Mouse (Mus musculus): Measurements from ENCODE around the gene Ccne1. TPM values are rescaled to one million over a fixed set of nuclear protein-coding genes. Genes with fewer than 3 reads are reported as not detected.

Gene Ccne1
- total RNA-seq (2014; rRNA removed) (0.34 and 0.37 TPM in 2 replicates), polyA plus RNA-seq (2012; rRNA removed) (0.37 and 0.41 TPM in 2 replicates)

- DNase-seq (ENCODE audit: extremely low read depth, low read depth, low spot score): peak; percentile 72
- H3K27ac ChIP-seq (replicated peaks; ENCODE audit: insufficient read depth, low read depth, low read length): peak within 1 kb of the TSS; percentile 48
- TF ChIP-seq CTCF (IDR thresholded peaks at IDR 0.05; ENCODE audit: low read depth, low read length) (no peak), POLR2A (IDR thresholded peaks at IDR 0.05; ENCODE audit: extremely low read depth, insufficient read depth, low read length) (0 out of 2 replicates have a peak, but pooled peaks have one; percentile 11)
- H3K79me2 ChIP-seq (ENCODE audit: control insufficient read depth, insufficient read depth, low read length): no peaks in the 10 kb centered on the region
- H3K36me3 ChIP-seq (ENCODE audit: control insufficient read depth, insufficient read depth, low read length): no peaks in the 10 kb centered on the region
- H3K4me1 ChIP-seq (ENCODE audit: control insufficient read depth, insufficient read depth, low read length): peaks cover 5% of the 10 kb centered on the region
- H3K4me3 ChIP-seq (ENCODE audit: insufficient read depth, low read depth, low read length): peak within 1 kb of the TSS; percentile 90
- H3K27me3 ChIP-seq (ENCODE audit: control insufficient read depth, insufficient read depth, low read length): no peaks in the 10 kb centered on the region
- peak within 1 kb of the TSS; percentile 85 for H3K9ac ChIP-seq (ENCODE audit: low read depth, low read length)
- under 1% methylated on average over 66 of the region's 102 CpGs for WGBS
Observed at GRCm38 (mm10) chr7:38107371-38108259, at the start of gene Ccne1. Gene Ccne1, minus strand, starts transcription at chr7:38107534.

- Histone ChIP-seq H3K79me2 (ENCODE audit: control insufficient read depth, insufficient read depth, low read length) (no peaks in the 10 kb centered on the region), H3K27ac (replicated peaks; ENCODE audit: insufficient read depth, low read depth, low read length) (no peak overlapping the region), H3K4me3 (ENCODE audit: insufficient read depth, low read depth, low read length) (no peak overlapping the region), H3K36me3 (ENCODE audit: control insufficient read depth, insufficient read depth, low read length) (no peaks in the 10 kb centered on the region), H3K9ac (ENCODE audit: low read depth, low read length) (no peak overlapping the region), H3K27me3 (ENCODE audit: control insufficient read depth, insufficient read depth, low read length) (no peaks in the 10 kb centered on the region), H3K4me1 (ENCODE audit: control insufficient read depth, insufficient read depth, low read length) (no peaks in the 10 kb centered on the region)
- 85% methylated on average over 5 of the region's 5 CpGs for WGBS
- no peak for DNase-seq (ENCODE audit: extremely low read depth, low read depth, low spot score)
- TF ChIP-seq POLR2A (IDR thresholded peaks at IDR 0.05; ENCODE audit: extremely low read depth, insufficient read depth, low read length) (no peak), CTCF (IDR thresholded peaks at IDR 0.05; ENCODE audit: low read depth, low read length) (no peak)
Observed at GRCm38 (mm10) chr7:38155829-38156228, 48.5 kb upstream of the Ccne1 start.

- no peak overlapping the region for H3K9ac ChIP-seq (ENCODE audit: low read depth, low read length)
- TF ChIP-seq POLR2A (IDR thresholded peaks at IDR 0.05; ENCODE audit: extremely low read depth, insufficient read depth, low read length) (no peak), CTCF (IDR thresholded peaks at IDR 0.05; ENCODE audit: low read depth, low read length) (no peak)
- H3K36me3 ChIP-seq (ENCODE audit: control insufficient read depth, insufficient read depth, low read length): no peaks in the 10 kb centered on the region
- no peak for DNase-seq (ENCODE audit: extremely low read depth, low read depth, low spot score)
- no peaks in the 10 kb centered on the region for H3K4me1 ChIP-seq (ENCODE audit: control insufficient read depth, insufficient read depth, low read length)
- no peak overlapping the region for H3K4me3 ChIP-seq (ENCODE audit: insufficient read depth, low read depth, low read length)
- no peaks in the 10 kb centered on the region for H3K79me2 ChIP-seq (ENCODE audit: control insufficient read depth, insufficient read depth, low read length)
- H3K27ac ChIP-seq (replicated peaks; ENCODE audit: insufficient read depth, low read depth, low read length): no peak overlapping the region
- 82% methylated on average over 3 of the region's 3 CpGs for WGBS
- H3K27me3 ChIP-seq (ENCODE audit: control insufficient read depth, insufficient read depth, low read length): no peaks in the 10 kb centered on the region
Observed at GRCm38 (mm10) chr7:38152571-38152970, 45.2 kb upstream of the Ccne1 start.

- no peak for DNase-seq (ENCODE audit: extremely low read depth, low read depth, low spot score)
- H3K4me3 ChIP-seq (ENCODE audit: insufficient read depth, low read depth, low read length): no peak overlapping the region
- H3K36me3 ChIP-seq (ENCODE audit: control insufficient read depth, insufficient read depth, low read length): no peaks in the 10 kb centered on the region
- H3K9ac ChIP-seq (ENCODE audit: low read depth, low read length): no peak overlapping the region
- 70% methylated on average over 14 of the region's 14 CpGs for WGBS
- H3K27me3 ChIP-seq (ENCODE audit: control insufficient read depth, insufficient read depth, low read length): no peaks in the 10 kb centered on the region
- H3K4me1 ChIP-seq (ENCODE audit: control insufficient read depth, insufficient read depth, low read length): no peaks in the 10 kb centered on the region
- H3K27ac ChIP-seq (replicated peaks; ENCODE audit: insufficient read depth, low read depth, low read length): no peak overlapping the region
- H3K79me2 ChIP-seq (ENCODE audit: control insufficient read depth, insufficient read depth, low read length): no peaks in the 10 kb centered on the region
- TF ChIP-seq POLR2A (IDR thresholded peaks at IDR 0.05; ENCODE audit: extremely low read depth, insufficient read depth, low read length): no peak
- no peak for TF ChIP-seq CTCF (IDR thresholded peaks at IDR 0.05; ENCODE audit: low read depth, low read length)
Observed at GRCm38 (mm10) chr7:38151706-38152312, 44.5 kb upstream of the Ccne1 start.

GRCm38 (mm10) chr7:38147477-38147876 is 40.1 kb upstream of the Ccne1 start:
- 85% methylated on average over 6 of the region's 6 CpGs for WGBS
- no peak overlapping the region for H3K4me3 ChIP-seq (ENCODE audit: insufficient read depth, low read depth, low read length)
- H3K79me2 ChIP-seq (ENCODE audit: control insufficient read depth, insufficient read depth, low read length): no peaks in the 10 kb centered on the region
- no peak for DNase-seq (ENCODE audit: extremely low read depth, low read depth, low spot score)
- no peak overlapping the region for H3K27ac ChIP-seq (replicated peaks; ENCODE audit: insufficient read depth, low read depth, low read length)
- no peaks in the 10 kb centered on the region for H3K4me1 ChIP-seq (ENCODE audit: control insufficient read depth, insufficient read depth, low read length)
- H3K27me3 ChIP-seq (ENCODE audit: control insufficient read depth, insufficient read depth, low read length): no peaks in the 10 kb centered on the region
- no peaks in the 10 kb centered on the region for H3K36me3 ChIP-seq (ENCODE audit: control insufficient read depth, insufficient read depth, low read length)
- H3K9ac ChIP-seq (ENCODE audit: low read depth, low read length): no peak overlapping the region
- TF ChIP-seq POLR2A (IDR thresholded peaks at IDR 0.05; ENCODE audit: extremely low read depth, insufficient read depth, low read length): no peak
- no peak for TF ChIP-seq CTCF (IDR thresholded peaks at IDR 0.05; ENCODE audit: low read depth, low read length)

Data from liver, adult 2 months (tissue).